Mouse (Mus musculus): ENCODE results near the gene Nkap.
"Not testable (repeated sequence)": the region's sequence is repeated elsewhere in the genome, so short reads cannot be mapped to it uniquely, and the experiment has no call there.

Gene Nkap

GRCm38 (mm10) chrX:37161169-37161568, 34.6 kb downstream of the Nkap start:
- no peak for DNase-seq

GRCm38 (mm10) chrX:37163115-37163514, 36.5 kb downstream of the Nkap start:
- no peak for DNase-seq

- DNase-seq: peak; percentile 36
Observed at GRCm38 (mm10) chrX:37167085-37167484, 40.5 kb downstream of the Nkap start.

- DNase-seq: no peak
Observed at GRCm38 (mm10) chrX:37168742-37169141, 42.1 kb downstream of the Nkap start, which contains the start of gene Akap14. Gene Akap14 (minus strand): TSS chrX:37168842.

- not testable (repeated sequence) for DNase-seq
Observed at GRCm38 (mm10) chrX:37184401-37184800, 57.8 kb downstream of the Nkap start.

GRCm38 (mm10) chrX:37190755-37191104, 64.1 kb downstream of the Nkap start:
- no peak for DNase-seq

GRCm38 (mm10) chrX:37191105-37191743, 64.6 kb downstream of the Nkap start, which contains the start of the genes Ndufa1 and Rnf113a1:
Gene Ndufa1 (minus strand): TSS chrX:37191163.
Gene Rnf113a1 (plus strand): TSS chrX:37191245.
- DNase-seq: peak; percentile 88

- DNase-seq: no peak
Observed at GRCm38 (mm10) chrX:37191744-37192379, 65.3 kb downstream of the Nkap start.

- DNase-seq: no peak
Observed at GRCm38 (mm10) chrX:37198676-37199075, 72.1 kb downstream of the Nkap start.
